Mouse (Mus musculus) liver, adult 2 months (tissue): ENCODE measurements around the gene Agrn. TPM values are rescaled to one million over a fixed set of nuclear protein-coding genes. Genes with fewer than 3 reads are reported as not detected.

ENCODE experiments used
- DNase-seq: peaks from one replicate; pipeline ENCODE4 v3.0.0-alpha.2; 2011; ENCODE audit warnings: low read depth, low spot score; ENCODE audit errors: extremely low read depth
- H3K27ac ChIP-seq: fragments of 200-500 bp; replicated peaks from 2 replicates; pipeline ENCODE4 v1.5.1; 2012; ENCODE audit warnings: low read depth, mild to moderate bottlenecking, control low read depth, inconsistent platforms, low read length; ENCODE audit not compliant: insufficient read depth
- H3K27me3 ChIP-seq: fragments of 200-500 bp; 2 replicates; pipeline ENCODE4 v1.6.1; 2012; ENCODE audit warnings: mild to moderate bottlenecking, moderate library complexity, low read length, inconsistent platforms; ENCODE audit not compliant: control insufficient read depth, insufficient read depth
- H3K36me3 ChIP-seq: fragments of 200-500 bp; 2 replicates; pipeline ENCODE4 v1.6.1; 2012; ENCODE audit warnings: low read length, inconsistent platforms; ENCODE audit not compliant: control insufficient read depth, insufficient read depth
- H3K4me1 ChIP-seq: fragments of 200-500 bp; 2 replicates; pipeline ENCODE4 v1.6.1; 2011; ENCODE audit warnings: low read length; ENCODE audit not compliant: control insufficient read depth, insufficient read depth
- H3K4me3 ChIP-seq: fragments of 200-500 bp; 2 replicates; pipeline ENCODE4 v1.5.1; 2011; ENCODE audit warnings: low read depth, mild to moderate bottlenecking, control low read depth, low read length, moderate library complexity; ENCODE audit not compliant: insufficient read depth
- H3K79me2 ChIP-seq: fragments of 200-500 bp; 2 replicates; pipeline ENCODE4 v1.6.1; 2012; ENCODE audit warnings: inconsistent platforms, mild to moderate bottlenecking, low read length, moderate library complexity; ENCODE audit not compliant: control insufficient read depth, insufficient read depth
- H3K9ac ChIP-seq: fragments of 200-500 bp; 2 replicates; pipeline ENCODE4 v1.6.1; 2012; ENCODE audit warnings: low read depth, mild to moderate bottlenecking, control low read depth, inconsistent platforms, low read length
- CTCF ChIP-seq: fragments of 200-500 bp; IDR thresholded peaks from 2 replicates; pipeline ENCODE4 v1.5.1; 2011; ENCODE audit warnings: low read depth, low read length, control low read depth
- POLR2A ChIP-seq: fragments of 200-500 bp; IDR thresholded peaks from 2 replicates; pipeline ENCODE4 v1.6.1; 2011; ENCODE audit warnings: low read length, control low read depth; ENCODE audit not compliant: insufficient read depth; ENCODE audit errors: extremely low read depth
- WGBS: fragments of 180-500 bp; shearing (Covaris S2); methylation state at CpG from one replicate; pipeline ENCODE4 v1.1.7; 2018; 5-methylcytosine and 5-hydroxymethylcytosine counted together
- polyA plus RNA-seq: library from polyadenylated mRNA; depleted of rRNA; stranded (reverse); fragments of >200 nt; gene quantifications from 2 replicates; pipeline ENCODE4 v1.2.3, GENCODE M21; 2012
- total RNA-seq: library from RNA; depleted of rRNA; stranded (reverse); fragments of >200 nt; gene quantifications from 2 replicates; pipeline ENCODE4 v1.2.3, GENCODE M21; 2014

Agrn gene
- total and polyA plus RNA-seq, 2 experiments, result 10.4 to 33.2 TPM

DNA sequence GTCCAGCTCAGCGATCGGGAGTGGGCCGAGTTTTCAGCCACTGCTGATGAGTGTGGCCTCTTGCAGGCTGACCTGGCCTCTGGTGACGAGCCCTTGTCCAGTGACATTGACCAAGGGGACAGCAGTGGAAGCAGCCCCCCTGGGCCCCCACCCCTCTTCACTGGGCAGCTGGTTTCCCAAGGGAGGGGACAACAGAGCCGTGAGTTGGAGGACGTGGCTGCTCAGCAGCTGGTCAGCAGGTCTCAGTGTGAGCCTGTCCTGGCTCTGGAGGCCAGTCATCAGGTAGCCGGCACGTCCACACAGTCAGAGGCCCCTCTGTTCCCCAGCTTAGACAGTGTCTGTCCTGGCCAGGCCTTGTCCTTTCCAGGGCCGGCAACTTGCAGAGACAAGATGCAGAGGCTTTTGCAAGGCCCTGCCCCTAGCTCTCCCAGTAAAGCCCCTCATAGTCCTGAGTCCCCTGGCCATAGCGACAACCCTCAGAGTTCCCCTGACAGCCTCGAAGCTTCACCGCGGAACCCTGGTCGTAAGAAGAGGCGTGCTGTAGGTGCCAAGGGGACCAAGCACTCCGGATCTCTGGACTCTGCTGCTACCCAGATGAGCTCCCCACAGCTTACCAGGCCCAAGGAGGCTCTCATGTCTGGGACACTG is 19.9 kb upstream of the Agrn start:
- TF ChIP-seq CTCF, result no peak
- TF ChIP-seq POLR2A, result no peak
- Histone ChIP-seq H3K27me3 (no peaks in the 10 kb centered on the region; the same call in 1 of the 2 replicates), H3K9ac (no peak overlapping the region), H3K4me3 (no peak overlapping the region), H3K4me1 (no peaks in the 10 kb centered on the region), H3K79me2 (no peaks in the 10 kb centered on the region), H3K36me3 (no peaks in the 10 kb centered on the region), H3K27ac (no peak overlapping the region)
- no peak for DNase-seq
- WGBS, result 91% methylated on average over 16 of the region's 16 CpGs

DNA sequence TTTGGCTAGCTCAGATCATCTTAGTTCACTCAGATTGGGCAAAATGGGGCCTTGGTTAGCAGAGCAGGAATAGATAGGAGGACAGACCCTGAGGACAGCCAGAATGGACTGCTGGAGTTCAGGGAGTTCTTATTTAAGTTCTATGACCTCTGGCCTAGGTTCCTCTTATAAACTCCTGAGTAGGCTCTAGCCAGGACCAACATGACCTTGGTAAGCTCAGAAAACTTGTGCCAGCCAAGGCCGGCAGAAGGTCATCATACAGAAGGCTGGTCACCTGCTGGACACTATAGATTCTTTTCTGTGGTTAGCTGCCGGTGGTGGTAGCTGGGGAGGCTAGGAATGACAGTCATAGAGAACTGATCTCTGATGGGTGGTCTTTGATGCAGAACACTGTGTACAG is 18.9 kb upstream of the Agrn start:
- no peaks in the 10 kb centered on the region for H3K4me1 ChIP-seq
- 77% methylated on average over 2 of the region's 2 CpGs for WGBS
- no peaks in the 10 kb centered on the region for H3K79me2 ChIP-seq
- no peak for DNase-seq
- no peak overlapping the region for H3K4me3 ChIP-seq
- TF ChIP-seq POLR2A (no peak), CTCF (no peak)
- no peaks in the 10 kb centered on the region for H3K36me3 ChIP-seq
- H3K27ac ChIP-seq, result no peak overlapping the region
- no peaks in the 10 kb centered on the region; the same call in 1 of the 2 replicates for H3K27me3 ChIP-seq
- no peak overlapping the region for H3K9ac ChIP-seq

DNA sequence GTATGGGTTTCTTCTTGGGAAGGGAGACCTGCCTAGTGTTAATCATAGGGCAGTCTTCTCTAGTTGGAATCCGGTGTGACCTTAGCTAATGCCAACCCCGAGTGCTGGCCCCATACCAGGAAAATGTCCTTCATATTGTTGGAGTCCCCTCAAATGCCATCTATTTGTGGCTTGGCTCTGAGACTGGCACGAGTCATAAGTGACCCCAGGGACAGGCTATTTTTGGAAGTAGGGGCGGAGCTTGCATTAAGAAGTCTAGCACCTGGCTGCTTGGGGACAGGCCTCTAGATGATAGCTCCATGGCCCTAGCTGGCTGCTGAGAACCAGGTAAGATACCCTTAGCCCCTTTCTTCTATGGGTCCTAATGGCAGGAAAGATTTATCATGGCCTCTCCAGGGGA is 18.4 kb upstream of the Agrn start, which contains the start of gene Perm1:
TSS of gene Perm1 (plus strand) at position 220 of the 400 bp plus-strand sequence.
- H3K4me3 ChIP-seq, result no peak within 1 kb of the TSS
- H3K79me2 ChIP-seq, result no peaks in the 10 kb centered on the region
- no peak for TF ChIP-seq POLR2A
- no peak for TF ChIP-seq CTCF
- no peak within 1 kb of the TSS for H3K27ac ChIP-seq
- no peak within 1 kb of the TSS for H3K9ac ChIP-seq
- WGBS, result 74% methylated on average over 4 of the region's 4 CpGs
- DNase-seq, result no peak
- H3K27me3 ChIP-seq, result no peaks in the 10 kb centered on the region; the same call in 1 of the 2 replicates
- H3K36me3 ChIP-seq, result no peaks in the 10 kb centered on the region
- H3K4me1 ChIP-seq, result no peaks in the 10 kb centered on the region

DNA sequence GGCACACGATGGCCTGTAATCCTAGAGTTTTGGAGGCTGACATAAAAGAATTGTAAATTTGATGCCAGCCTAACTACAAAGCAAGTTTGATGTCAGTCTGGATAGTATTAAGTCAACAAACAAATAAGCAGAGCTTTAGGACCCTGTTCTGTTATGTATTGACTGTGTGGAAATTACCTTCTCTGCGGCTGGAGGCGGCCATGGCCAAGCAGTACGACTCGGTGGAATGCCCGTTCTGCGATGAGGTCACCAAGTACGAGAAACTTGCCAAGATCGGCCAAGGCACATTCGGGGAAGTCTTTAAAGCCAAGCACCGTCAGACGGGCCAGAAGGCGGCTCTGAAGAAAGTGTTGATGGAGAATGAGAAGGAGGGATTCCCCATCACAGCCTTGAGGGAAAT is 15.8 kb upstream of the Agrn start:
- Histone ChIP-seq H3K4me3 (no peak overlapping the region), H3K27ac (no peak overlapping the region), H3K27me3 (no peaks in the 10 kb centered on the region; the same call in 1 of the 2 replicates), H3K79me2 (no peaks in the 10 kb centered on the region), H3K36me3 (no peaks in the 10 kb centered on the region), H3K9ac (no peak overlapping the region), H3K4me1 (no peaks in the 10 kb centered on the region)
- no peak for DNase-seq
- TF ChIP-seq CTCF (no peak), POLR2A (no peak)
- 94% methylated on average over 13 of the region's 13 CpGs for WGBS

DNA sequence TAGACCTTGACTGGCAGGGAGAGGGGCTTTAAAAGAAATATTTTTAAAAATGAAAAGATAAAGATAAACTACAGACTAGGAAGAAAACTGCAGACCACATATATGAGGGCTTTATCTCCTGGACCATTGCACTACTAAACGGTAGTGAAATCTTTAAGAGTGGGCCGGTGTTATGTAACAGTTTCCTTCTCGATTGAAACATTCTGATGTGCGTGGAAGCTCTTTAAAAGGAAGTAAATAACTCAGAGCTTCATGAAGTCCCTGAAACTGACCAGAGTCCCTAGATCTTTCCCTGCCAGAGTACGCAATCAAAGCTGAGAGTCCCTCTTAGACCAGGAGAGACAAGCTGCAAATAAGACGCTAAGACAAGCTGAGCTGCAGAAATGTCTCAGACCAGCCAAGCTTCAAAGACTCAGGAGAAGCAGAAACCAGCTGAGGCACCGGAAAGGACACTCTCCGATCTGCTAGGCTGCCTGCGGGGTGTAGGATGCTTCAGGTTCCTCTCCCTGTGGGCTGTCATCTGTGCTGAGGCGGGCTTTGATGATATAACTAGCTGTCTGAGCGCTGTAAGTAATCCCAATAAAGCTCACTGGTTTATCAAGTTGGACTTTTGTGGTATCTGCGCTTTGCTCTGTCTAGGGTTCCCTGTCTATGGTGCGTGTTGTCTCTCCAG is 12.8 kb upstream of the Agrn start:
- Histone ChIP-seq H3K9ac (no peak overlapping the region), H3K4me1 (peaks cover 4% of the 10 kb centered on the region; the same call in 1 of the 2 replicates), H3K27me3 (no peaks in the 10 kb centered on the region), H3K79me2 (no peaks in the 10 kb centered on the region), H3K4me3 (no peak overlapping the region), H3K36me3 (no peaks in the 10 kb centered on the region), H3K27ac (no peak overlapping the region)
- TF ChIP-seq CTCF (no peak), POLR2A (no peak)
- 82% methylated on average over 13 of the region's 13 CpGs for WGBS
- no peak for DNase-seq

DNA sequence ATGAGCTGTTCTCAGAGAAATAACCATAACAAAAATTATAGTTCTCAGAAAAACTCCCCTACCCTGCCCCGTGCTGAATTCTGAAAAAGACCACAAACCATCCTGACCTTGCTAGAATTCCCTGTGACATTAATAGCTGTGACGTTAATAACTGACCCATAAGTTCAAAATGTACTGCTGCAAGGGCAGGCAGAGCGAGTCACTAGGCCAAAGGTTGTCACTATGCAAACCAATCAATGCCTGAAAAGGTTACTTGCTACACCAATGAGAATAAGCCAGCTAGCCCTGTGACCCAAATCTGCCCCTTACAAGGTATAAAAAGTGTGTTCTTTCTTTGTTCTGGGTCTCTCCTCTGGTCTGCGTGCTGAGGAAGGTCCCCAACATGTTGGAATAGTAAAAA is 11.6 kb upstream of the Agrn start:
- 51% methylated on average over 4 of the region's 4 CpGs for WGBS
- Histone ChIP-seq H3K27me3 (no peaks in the 10 kb centered on the region), H3K27ac (no peak overlapping the region), H3K36me3 (no peaks in the 10 kb centered on the region), H3K79me2 (peaks cover 5% of the 10 kb centered on the region; the same call in 1 of the 2 replicates), H3K4me1 (peaks cover 11% of the 10 kb centered on the region), H3K9ac (no peak overlapping the region), H3K4me3 (no peak overlapping the region)
- TF ChIP-seq CTCF, result no peak
- DNase-seq, result peak; percentile 57
